Mouse (Mus musculus): ENCODE measurements at regions not wholly inside any gene's neighbourhood (a gene's known extent, or its start where the extent isn't known, plus 50 kb on each side); places are given as distances from the start of the nearest gene placed in this dataset.

GRCm38 (mm10) chr7:70217137-70217536 is 149.4 kb downstream of the Nr2f2 start:
- TF ChIP-seq CTCF (IDR thresholded peaks at IDR 0.05; ENCODE audit: insufficient read depth, low read depth, low read length) (no peak), POLR2A (IDR thresholded peaks at IDR 0.05; ENCODE audit: insufficient read depth, low read depth, low read length) (no peak)
